Mouse (Mus musculus): ENCODE measurements around the gene Shisa9.
"Not testable (repeated sequence)": the region's sequence is repeated elsewhere in the genome, so short reads cannot be mapped to it uniquely, and the experiment has no call there.

Gene Shisa9

DNA sequence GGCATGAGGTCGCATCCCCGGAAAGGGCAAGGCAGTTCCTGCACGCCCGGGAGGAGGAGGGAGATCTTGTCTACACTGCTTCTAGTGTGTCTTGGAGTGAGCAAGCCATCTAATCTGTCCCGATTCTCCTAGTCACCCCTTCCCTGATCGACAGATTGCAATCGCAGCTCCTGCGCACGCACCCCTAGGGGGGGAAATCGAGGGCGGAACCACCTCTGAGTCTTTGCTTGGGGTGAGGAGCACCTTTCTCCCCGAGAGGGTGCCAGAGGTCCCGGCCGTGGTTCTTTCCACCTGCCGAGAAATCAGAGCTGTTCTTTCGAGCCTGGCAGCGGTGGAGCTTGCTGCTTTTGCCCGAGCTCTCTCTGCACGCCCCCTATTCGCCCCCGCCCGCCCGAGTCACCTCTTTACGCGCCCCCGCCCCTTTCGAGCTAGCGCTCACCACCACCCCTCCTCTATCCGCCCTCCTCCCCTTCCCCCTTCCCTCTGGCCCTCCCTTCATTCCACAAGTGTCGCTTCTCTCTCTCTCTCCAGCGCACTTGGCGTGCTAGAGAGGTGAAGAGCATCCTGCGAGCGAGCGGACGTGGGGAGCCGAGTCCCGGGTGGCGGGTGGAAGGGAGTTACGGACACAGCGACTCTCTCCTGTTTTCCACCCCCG is at the start of gene Shisa9:
Gene Shisa9 (plus strand): TSS at position 498 of the 655 bp plus-strand sequence.
- peak; percentile 46 for DNase-seq (ENCODE audit: low read depth, low spot score)

DNA sequence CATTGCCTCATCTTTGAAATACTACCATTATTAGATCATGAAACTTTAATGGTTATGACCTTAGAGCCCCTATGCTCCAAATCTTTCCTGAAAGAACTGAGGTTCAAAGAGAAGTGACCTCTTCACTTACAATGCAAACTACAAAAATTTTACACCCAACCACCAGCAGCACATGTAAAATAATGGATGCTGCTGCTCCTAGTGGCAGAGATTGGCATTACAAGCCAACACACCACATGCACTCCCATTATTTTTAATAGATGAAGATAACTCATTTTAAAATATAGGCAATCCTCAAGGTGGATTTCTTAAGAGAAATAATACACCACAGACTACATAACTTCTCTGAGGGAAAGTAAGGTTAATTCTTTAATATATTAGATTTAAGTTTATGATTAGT is 43.4 kb upstream of the Shisa9 start:
- no peak for DNase-seq (ENCODE audit: low read depth, low spot score)

DNA sequence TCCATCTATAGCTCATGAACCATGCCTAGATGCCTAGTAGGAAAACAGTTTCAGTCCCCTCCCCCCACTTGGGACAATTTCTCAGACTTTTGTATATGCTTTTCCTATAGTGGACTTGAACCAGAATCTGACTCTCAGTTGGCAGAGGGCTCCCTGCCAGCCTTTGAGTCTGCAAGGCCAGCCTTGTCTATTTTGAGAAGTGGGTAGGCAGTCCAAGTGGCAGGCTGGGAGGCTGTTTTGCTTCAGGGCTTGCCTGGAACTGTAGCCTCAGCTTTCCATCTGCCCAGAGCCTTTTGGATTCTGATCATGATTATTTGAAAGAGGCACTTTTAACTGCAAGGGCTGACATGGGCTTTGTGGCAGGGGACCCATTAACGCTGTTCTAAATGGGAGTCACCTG is 23.2 kb upstream of the Shisa9 start:
- DNase-seq (ENCODE audit: low read depth, low spot score) = no peak

DNA sequence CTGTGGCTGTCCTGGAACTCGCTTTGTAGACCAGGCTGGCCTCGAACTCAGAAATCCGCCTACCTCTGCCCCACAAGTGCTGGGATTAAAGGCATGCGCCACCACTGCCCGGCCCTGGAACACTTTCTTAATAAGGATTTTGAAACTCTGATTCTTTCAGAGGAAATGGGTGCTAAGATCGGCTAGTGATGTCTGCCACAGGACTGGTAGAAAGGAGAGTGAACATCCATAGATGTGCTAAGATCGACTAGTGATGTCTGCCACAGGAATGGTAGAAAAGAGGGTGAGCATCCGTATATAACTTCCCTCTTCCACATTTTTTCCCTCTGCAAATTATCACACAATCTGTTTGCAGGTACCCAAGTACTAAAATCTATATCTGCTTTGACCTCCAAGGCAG is 17.9 kb upstream of the Shisa9 start:
- no peak for DNase-seq (ENCODE audit: low read depth, low spot score)

DNA sequence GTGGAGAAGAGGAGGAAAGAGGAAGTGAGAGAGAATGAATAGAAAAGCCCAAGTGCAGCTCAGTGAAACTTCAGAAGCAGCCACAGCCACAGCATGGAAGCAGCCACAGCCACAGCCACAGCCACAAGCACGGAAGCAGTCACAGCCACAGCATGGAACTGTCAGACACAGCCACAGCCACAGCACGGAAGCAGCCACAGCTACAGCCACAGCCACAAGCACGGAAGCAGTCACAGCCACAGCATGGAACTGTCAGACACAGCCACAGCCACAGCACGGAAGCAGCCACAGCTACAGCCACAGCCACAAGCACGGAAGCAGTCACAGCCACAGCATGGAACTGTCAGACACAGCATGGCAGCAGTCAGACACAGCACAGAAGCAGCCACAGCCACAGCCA is 17.1 kb upstream of the Shisa9 start:
- not testable (repeated sequence) for DNase-seq (ENCODE audit: low read depth, low spot score)

DNA sequence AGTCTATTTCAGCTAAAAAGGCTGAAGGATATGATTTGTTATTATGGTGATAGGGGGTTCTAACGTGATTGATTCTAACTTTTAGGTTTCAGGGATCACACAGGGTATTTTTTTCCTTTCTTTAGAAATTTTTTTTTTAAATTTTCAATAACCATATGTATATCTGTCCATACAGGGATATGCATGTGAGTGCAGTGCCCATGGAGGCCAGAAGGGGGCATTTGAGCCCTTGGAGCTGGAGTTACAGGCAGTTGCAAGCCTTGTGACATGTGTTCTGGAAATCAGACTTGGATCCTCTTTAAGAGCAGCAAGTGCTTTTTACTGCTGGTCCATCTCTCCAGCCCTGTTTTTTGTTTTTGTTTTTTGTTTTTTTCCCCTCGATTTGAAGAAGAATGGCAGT is 16.3 kb upstream of the Shisa9 start:
- DNase-seq (ENCODE audit: low read depth, low spot score) = no peak

DNA sequence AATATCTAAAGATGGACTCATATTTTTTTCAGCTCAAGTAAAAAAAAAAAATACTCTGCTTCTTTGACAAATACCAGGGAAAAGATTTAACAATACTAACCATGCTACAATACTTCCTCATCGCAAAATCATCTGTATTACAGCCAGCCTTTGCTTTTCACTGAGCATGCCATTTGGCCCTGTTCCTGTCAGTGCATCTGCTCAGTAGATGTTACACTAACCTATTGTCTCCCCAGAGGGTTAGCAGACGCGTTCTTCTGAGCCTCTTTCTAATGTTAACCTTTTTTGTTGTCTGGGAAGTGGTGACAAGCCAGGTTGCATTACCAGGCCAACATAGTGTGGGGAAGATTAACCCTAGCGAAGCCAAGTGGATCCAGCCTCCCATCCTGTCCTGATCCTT is 10.2 kb upstream of the Shisa9 start:
- no peak for DNase-seq (ENCODE audit: low read depth, low spot score)

DNA sequence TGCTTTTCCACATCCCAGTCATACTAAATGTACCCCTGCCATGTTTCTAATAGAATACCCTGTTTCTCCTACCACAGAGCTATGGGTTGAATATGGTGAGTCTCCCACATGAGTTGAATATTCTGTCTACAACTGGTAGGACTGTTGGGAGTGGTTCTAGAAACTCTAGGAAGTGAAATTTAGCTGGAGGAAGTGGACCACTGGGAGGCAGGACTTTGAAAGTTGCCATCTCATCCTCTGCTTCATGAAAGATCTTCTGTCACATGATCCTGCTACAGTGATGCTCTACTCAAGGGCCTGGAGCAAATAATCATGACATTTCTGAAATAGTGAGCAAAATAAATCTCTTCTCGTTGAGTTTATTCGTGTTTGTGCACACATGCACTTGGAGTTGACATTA is 7.2 kb upstream of the Shisa9 start:
- no peak for DNase-seq (ENCODE audit: low read depth, low spot score)

DNA sequence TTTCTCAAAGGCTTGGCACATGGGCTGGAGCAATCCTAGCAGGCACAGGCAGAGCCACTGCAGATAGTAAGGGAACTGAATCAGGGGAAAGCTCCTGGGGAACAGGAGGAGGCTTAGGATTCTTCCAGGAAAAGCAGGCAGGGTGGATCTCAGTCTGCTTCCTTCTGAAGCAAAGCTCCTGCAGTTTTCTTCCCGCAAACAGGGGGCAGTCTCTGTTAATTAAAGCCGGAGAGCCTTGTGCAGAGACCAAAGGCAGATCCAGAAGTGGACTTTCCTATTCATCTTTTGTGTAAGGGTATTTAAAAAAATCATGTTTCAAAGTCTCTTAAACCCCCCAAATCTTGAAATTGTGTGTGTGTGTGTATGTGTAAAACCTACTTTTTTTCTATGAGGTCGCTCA is 3.1 kb upstream of the Shisa9 start:
- DNase-seq (ENCODE audit: low read depth, low spot score) = no peak

DNA sequence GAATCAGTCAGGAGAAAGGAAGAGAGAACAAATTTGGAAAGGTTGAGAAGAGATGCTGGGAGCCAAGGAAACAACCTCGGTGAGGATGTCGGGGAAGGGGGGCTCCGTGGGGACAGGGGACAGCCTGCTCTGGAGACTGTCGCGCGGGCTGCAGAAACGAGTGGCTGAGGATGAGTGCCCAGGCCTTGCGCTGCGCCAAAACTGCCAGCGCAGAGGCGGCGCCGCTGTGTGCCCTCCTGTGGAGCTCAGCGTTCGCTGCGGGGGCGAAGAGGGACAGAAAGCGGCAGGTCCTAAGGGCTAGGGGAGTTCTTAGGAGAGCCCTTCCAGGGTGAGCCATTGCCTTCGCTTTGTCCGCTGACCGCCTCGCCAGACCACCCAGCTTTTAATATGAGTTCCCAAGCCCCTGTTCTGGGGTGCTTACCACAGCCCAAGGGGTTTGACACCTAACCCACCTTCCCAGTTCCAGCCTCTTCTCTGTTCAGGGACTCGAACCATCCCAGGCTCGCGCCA is 752 bp upstream of the Shisa9 start:
- DNase-seq (ENCODE audit: low read depth, low spot score) = no peak

DNA sequence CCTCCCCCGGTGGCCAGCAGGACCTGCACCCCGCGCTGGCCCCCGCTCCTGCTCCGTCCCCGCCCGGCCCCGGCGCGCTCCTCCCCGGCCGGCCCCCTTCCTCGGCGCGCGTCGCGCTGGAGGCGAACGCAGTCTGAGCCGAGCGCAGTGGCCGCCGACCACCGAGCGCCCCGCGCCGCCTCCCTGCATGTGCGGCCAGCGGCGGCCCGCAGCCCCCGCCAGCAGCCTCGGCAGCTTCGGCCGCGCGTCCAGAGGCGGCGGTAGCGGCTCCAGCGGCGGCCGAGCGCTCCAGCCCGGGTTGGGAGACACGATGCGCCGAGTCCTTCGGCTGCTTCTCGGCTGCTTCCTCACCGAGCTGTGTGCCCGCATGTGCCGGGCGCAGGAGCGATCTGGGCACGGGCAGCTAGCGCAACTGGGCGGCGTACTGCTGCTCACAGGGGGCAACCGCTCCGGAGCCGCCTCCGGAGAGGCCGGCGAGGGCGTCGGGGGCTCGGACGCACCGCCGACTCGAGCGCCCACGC is 418 bp downstream of the Shisa9 start:
- no peak for DNase-seq (ENCODE audit: low read depth, low spot score)

DNA sequence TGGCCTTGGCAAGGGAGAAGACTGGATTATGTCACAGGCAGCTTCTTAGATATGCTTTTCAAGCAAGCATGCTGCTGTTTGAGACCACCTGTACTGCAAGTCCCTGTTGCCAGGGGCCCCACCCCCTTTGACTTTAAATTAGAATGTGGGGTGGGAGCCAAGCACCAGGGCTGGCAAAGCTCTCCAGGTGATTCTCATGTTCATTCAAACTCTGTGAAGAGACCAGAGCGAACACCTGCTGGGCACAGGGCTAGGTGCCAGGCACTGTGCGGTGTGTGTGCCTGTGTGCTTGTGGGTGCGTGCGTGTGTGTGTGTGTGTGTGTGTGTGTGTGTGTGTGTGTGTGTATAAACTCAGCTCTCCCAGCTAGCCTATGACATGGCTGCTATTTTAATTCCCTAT is 3.1 kb downstream of the Shisa9 start:
- no peak for DNase-seq (ENCODE audit: low read depth, low spot score)

DNA sequence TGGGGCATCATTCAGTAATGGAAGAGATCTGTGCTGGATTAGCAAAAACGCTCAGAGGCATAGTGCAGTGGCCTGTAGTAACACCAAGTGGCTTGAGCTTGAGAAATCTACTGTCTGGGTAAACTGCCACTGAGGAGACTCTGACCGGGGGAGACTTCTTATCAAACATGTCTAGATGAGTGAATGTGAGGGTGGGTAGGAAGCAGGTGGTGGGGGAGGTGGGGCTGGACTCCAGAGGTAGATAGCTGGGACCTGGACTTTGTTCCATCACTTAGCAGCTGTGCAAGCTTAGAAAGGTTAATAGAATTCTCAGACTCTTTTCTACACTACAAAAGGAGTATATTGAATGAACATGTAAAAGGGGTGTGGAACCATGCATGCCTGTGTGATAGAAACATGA is 21.3 kb downstream of the Shisa9 start:
- DNase-seq (ENCODE audit: low read depth, low spot score) = no peak

DNA sequence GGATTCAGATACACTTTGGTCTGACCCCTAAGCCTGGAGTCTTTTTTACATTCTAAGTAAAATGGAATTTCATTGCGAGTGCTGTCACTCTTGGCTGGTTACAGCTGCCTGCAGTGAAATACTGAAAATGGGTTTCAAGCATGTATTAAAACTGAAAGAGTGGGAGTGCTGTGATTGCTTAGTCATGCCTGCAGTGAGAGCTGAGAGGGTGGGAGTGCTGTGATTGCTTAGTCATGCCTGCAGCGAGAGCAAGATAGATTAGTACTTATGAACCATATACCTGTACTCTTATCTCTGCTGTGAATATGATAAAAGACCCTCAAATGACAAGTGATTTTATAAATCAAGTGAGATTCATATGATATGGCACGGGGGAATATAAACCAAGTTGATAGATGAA is 26.2 kb downstream of the Shisa9 start:
- DNase-seq (ENCODE audit: low read depth, low spot score) = no peak

DNA sequence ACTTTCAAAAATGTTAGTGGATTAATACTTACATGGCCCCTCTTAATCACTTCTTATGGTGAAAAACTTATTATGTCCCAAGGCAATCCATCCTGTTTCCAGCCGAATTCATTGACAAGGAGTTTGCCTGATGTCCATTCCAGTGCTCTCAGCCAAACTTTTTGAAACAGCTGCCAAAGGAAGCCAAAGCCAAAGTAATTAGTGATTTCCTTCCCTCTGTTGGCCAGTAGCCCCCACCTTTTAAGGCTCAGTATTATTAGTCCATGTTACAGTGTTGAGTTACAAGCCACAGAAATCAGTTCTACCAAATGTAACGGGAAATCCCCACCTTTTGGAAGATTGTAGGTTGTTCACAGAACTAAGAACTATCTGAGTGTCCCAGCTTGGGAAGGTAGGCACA is 28.8 kb downstream of the Shisa9 start:
- no peak for DNase-seq (ENCODE audit: low read depth, low spot score)

DNA sequence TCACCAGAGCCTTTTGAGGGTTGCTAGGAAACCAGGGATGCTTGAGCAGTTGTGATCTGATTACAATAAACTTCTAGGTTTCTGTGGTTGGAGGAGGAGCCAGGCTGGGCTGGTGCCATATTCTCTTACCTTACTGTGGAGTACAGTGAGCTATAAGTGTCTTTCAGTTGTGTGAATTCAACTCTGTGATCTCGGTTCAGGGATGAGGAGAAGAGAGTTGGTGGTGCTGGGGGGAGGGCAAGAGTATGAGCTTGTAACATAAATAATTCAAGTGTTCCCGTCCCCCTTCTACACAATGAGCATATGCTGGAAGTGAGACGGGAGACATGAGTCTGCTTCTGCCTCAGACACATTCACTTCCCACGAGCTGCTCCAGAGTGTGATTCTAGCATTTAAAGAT is 30.6 kb downstream of the Shisa9 start:
- peak; percentile 18 for DNase-seq (ENCODE audit: low read depth, low spot score)

DNA sequence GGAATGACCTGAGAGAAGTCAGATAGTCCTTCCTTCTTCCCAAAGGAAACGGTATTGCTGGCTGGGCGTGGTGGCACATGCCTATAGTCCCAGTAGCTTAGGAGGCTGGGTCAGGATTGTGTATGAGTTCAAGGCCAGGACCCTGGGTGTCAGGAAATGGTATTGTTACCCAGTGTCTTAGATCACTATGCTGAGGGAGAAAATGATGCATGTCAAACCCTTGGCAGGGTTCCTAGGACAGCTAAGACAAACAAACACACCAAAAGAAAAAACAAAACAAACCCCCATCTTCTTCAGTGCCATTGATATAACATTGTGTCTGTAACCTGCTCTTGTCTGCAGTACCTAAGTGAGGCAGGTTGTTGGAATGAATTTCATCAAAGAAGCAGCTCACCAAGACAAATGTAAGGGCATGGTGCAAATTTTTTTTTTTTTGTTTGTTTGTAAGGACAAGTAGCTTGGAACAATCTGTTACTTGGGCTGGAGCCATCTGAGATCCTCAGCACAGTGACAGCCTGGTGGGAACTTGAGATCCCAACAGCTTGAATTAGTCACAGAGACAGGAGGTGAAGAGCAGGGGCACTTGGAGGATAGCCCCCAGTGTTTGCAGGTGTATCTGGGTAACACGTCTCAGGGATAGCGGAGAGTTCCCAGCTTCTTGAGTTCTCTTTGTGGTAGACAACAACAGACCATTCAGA is 34.2 kb downstream of the Shisa9 start:
- DNase-seq (ENCODE audit: low read depth, low spot score) = no peak

DNA sequence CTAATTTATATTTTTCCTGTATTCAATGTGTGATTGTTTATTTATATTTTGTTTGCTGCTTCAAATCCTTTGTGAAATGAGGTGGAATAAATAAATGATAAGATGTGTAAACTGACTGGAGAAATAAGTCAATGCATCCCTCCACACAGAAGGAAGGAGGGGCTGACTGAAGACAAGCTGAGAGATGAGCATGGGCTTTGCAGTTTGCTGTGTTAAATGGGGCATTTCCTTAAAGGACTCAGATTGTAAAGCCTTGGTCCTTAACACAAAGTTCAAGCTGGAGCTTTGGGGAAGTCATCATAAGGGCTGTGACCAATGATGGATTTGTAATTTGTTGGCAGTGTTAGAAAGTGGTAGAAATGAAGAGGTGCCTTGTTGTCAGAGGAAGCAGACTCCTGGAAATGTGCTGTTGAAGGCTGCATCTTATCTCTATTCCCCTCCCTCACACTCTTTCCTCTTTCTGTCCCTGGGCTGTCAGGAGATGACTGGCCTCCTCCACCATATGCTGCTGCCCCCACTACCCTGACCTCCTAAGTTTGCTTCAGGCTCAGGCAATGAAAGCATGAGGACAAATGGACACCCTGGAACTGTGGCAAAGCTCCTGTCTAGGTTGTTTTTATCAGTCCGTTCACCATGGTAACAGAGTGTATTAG is 36.3 kb downstream of the Shisa9 start:
- no peak for DNase-seq (ENCODE audit: low read depth, low spot score)

DNA sequence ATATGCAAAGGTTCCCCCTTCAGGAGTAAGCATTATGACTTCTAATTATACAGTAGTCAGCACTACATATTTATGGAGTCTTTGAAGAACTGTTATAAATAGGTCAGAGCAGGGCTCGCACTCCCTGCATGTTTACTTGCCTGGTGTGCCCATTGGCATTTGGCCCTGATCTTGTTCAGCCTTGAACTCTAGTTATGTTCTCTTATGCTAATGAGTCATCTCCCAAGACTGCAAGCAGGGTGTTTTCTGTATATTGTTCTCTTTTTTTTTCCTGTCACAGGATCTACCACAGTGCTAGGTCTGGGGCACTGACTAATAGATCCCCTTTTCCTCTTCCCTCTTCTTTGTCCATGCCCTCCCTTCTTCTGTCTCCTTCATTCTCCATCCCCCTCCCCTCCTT is 48.5 kb downstream of the Shisa9 start:
- DNase-seq (ENCODE audit: low read depth, low spot score) = no peak

DNA sequence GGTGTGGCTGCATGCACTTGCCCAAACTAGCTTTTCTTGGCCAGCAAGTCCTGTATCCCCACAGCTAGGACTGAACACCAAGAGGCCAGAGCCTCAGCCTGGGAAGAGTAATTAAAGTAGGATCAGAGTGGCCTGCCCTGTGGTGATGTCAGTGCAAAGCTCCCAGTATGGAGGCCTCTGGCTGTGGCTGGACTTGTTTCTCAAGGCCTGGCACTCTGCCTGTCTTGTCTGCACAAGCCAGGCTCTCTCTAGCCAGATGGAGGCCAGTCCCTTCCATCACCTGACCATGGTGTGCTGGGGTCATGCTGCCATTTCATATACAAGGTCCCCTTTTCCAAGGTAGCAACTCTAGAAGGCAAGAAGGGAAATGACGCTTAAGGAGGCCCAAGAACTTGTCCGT is 51.0 kb downstream of the Shisa9 start:
- no peak for DNase-seq (ENCODE audit: low read depth, low spot score)

DNA sequence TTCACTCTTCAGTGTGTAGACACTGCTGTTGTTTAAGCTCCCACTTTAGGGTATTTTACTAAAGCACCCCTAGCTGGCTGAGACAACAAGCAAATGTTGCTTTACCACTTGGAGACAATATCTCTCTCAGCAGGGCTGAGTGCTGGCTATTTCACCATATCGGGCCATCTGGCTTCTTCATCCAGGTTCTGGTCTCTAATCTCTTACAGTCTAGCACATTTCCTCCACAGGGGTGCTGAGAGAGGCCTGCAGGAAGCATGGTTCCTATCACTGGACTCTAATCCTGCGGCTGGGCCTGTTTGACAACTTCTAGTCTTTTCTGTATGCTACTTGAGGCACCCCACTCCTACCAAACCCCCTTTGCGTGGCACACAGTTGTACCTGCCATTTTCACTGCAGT is 51.7 kb downstream of the Shisa9 start:
- no peak for DNase-seq (ENCODE audit: low read depth, low spot score)

DNA sequence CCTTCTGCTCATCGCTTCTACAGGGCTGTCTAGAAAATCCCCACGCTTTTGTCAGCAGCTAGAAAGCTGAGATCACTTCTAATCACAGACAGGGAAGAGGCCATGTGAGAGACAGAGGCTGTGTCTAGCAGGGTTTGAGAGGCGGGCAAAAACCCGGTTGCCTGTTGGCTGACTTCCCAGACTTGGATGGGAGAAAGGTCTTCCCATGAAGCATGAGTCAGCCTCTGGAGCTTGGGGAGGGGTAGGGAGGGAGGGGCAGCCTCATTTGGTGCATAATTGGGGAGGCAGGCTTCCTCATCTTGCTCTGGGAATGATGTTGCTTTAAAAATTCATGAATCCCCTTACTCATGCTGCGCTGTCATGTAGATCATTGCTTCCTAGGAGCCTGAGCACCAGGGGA is 57.0 kb downstream of the Shisa9 start:
- DNase-seq (ENCODE audit: low read depth, low spot score) = peak; percentile 57

DNA sequence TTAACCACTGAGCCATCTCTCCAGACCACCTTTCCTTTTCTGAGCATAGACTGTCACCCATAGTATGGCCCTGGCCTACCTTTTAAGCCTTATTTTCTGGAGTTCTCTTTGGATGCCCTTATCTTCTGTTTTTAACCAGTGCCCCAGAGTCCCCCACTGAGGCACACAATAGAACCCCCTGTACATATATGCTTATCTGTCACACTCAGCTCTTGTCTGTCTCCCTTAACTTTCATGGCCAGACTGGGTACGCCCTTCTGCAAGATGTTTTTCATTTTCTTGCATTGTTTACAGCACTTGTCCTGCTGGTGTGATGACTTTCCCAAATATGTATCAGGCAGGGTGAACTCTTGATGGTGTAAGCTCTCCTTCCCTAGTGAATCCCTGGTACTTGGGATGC is 68.1 kb downstream of the Shisa9 start:
- DNase-seq (ENCODE audit: low read depth, low spot score) = no peak

Data from brain, embryonic 18.5 days (tissue).